In the genomic region with DNA sequence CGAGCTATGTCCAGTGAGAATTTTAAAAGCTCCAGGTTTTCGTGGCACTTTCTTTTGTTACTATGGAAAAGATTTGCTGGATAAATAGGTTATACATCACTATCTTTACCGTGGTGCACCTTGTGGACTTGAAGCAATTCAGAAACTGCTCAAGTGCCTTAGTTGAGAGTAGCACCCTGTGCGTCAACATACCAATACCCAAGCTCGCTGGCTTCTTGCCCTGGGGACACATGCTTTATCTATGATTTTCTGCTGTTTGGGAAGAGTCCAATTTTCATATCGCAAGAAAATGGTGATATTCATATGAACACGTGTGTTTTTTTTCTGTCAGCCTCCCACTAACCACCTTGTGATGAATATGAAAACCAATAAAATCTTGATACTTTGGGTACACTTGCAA, we compare ENCODE assay signal across 14 mouse cellular contexts. TPM values are rescaled to one million over a fixed set of nuclear protein-coding genes. Genes with fewer than 3 reads are reported as not detected.
A peak's percentile ranks its signal among the peaks of the same experiment; 100 is the strongest.
DNase-seq lines count a peak whose midpoint lies in the region; ATAC-seq and TF ChIP-seq lines count a peak whose summit lies in the region.
"Had no signal": no experiment of that assay in that cellular context is flagged by ENCODE, and none has a peak within 500 bp of the region (broad histone marks: within the 10 kb centered on the region; RNA-seq: fewer than 3 reads in every experiment).

No protein-coding gene starts in this region.

- 0 out of 2 replicates have a peak overlapping the region, but pooled peaks have one; percentile 54 for H3K4me2 ChIP-seq in heart, embryonic 12.5 days
- H3K4me2 ChIP-seq in hindbrain, embryonic 16.5 days (ENCODE audit: low read length): peak overlapping the region; percentile 65
- H3K4me2 ChIP-seq in midbrain, embryonic 14.5 days (ENCODE audit: low read length): peak overlapping the region; percentile 52

- no peak overlapping the region for H3K9ac ChIP-seq in heart, embryonic 12.5 days
- H3K9ac ChIP-seq in hindbrain, embryonic 16.5 days (ENCODE audit: low read depth, low read length): peak overlapping the region; percentile 41
- peak overlapping the region; percentile 66 for H3K9ac ChIP-seq in midbrain, embryonic 14.5 days (replicated peaks; ENCODE audit: low read length)
- H3K9ac ChIP-seq: embryonic facial prominence, embryonic 13.5 days; liver, embryonic 14.5 days had no signal

- ATAC-seq in heart, embryonic 12.5 days (ENCODE audit: insufficient number of reproducible peaks, low FRiP score): no peak
- no peak for ATAC-seq in hindbrain, embryonic 16.5 days
- no peak for ATAC-seq in midbrain, embryonic 14.5 days (ENCODE audit: low FRiP score, low TSS enrichment)

- no peaks in the 10 kb centered on the region for H3K4me1 ChIP-seq in heart, embryonic 12.5 days (replicated peaks)
- H3K4me1 ChIP-seq in cortical plate, adult 2 months (ENCODE audit: control insufficient read depth, insufficient read depth, low read length): peaks cover 2% of the 10 kb centered on the region; the same call in 1 of the 2 replicates
- H3K4me1 ChIP-seq in hindbrain, embryonic 16.5 days (ENCODE audit: control insufficient read depth, insufficient read depth, low read depth, low read length): no peaks in the 10 kb centered on the region
- no peaks in the 10 kb centered on the region for H3K4me1 ChIP-seq in midbrain, embryonic 14.5 days (ENCODE audit: control insufficient read depth, insufficient read depth, low read length)
- H3K4me1 ChIP-seq: embryonic facial prominence, embryonic 13.5 days had no signal

- no peak overlapping the region for H3K4me3 ChIP-seq in heart, embryonic 12.5 days
- H3K4me3 ChIP-seq in cortical plate, adult 2 months (ENCODE audit: insufficient read depth, low read length): peak overlapping the region; percentile 69
- H3K4me3 ChIP-seq in hindbrain, embryonic 16.5 days (ENCODE audit: low read length): peak overlapping the region; percentile 65
- peak overlapping the region; percentile 39 for H3K4me3 ChIP-seq in midbrain, embryonic 14.5 days (replicated peaks; ENCODE audit: low read depth, low read length)
- H3K4me3 ChIP-seq: embryonic facial prominence, embryonic 13.5 days had no signal

- DNase-seq in heart, adult 8-10 months (ENCODE audit: low spot score): no peak
- DNase-seq in midbrain, embryonic 14.5 days: peak; percentile 35
- no peak for DNase-seq in embryo, embryonic 10 days (ENCODE audit: low spot score)
- DNase-seq in kidney, postnatal 36 days: no peak
- DNase-seq in thymus, adult 18-20 months: no peak
- DNase-seq: kidney, adult 8-10 months; spleen, adult 18-20 months; thymus, adult 2 months had no signal

- H3K27me3 ChIP-seq in heart, embryonic 12.5 days (replicated peaks): peaks cover 24% of the 10 kb centered on the region
- H3K27me3 ChIP-seq in hindbrain, embryonic 16.5 days (replicated peaks; ENCODE audit: control insufficient read depth, insufficient read depth, low read length): no peaks in the 10 kb centered on the region
- no peaks in the 10 kb centered on the region for H3K27me3 ChIP-seq in midbrain, embryonic 14.5 days (ENCODE audit: control insufficient read depth, insufficient read depth, low read length)

- TF ChIP-seq CTCF in cortical plate, adult 2 months (IDR thresholded peaks at IDR 0.05; ENCODE audit: extremely low read depth, insufficient read depth, low read length): no peak

- no peak for TF ChIP-seq POLR2A in cortical plate, adult 2 months (IDR thresholded peaks at IDR 0.05; ENCODE audit: extremely low read depth, insufficient read depth, low read length)

- 39% methylated on average over 7 of the region's 7 CpGs for WGBS in heart, embryonic 12.5 days
- 19% methylated on average over 7 of the region's 7 CpGs for WGBS in hindbrain, embryonic 16.5 days
- 19% methylated on average over 7 of the region's 7 CpGs for WGBS in midbrain, embryonic 14.5 days

- no peak overlapping the region for H3K27ac ChIP-seq in heart, embryonic 12.5 days (ENCODE audit: poor library complexity, severe bottlenecking)
- no peak overlapping the region for H3K27ac ChIP-seq in cortical plate, adult 2 months (ENCODE audit: insufficient read depth, low read length)
- H3K27ac ChIP-seq in hindbrain, embryonic 16.5 days (ENCODE audit: low read depth, low read length): no peak overlapping the region
- 0 out of 2 replicates have a peak overlapping the region, but pooled peaks have one; percentile 78 for H3K27ac ChIP-seq in midbrain, embryonic 14.5 days (replicated peaks; ENCODE audit: low read depth, low read length)
- H3K27ac ChIP-seq: embryonic facial prominence, embryonic 13.5 days; liver, embryonic 14.5 days; macrophage had no signal

- H3K36me3 ChIP-seq in heart, embryonic 12.5 days: no peaks in the 10 kb centered on the region
- H3K36me3 ChIP-seq in hindbrain, embryonic 16.5 days (ENCODE audit: control insufficient read depth, insufficient read depth, low read length): no peaks in the 10 kb centered on the region
- no peaks in the 10 kb centered on the region for H3K36me3 ChIP-seq in midbrain, embryonic 14.5 days (ENCODE audit: control insufficient read depth, insufficient read depth, low read length)
- H3K36me3 ChIP-seq: embryonic facial prominence, embryonic 13.5 days had no signal

- no peaks in the 10 kb centered on the region for H3K9me3 ChIP-seq in heart, embryonic 12.5 days (replicated peaks)
- H3K9me3 ChIP-seq in hindbrain, embryonic 16.5 days (ENCODE audit: control insufficient read depth, low read length): no peaks in the 10 kb centered on the region
- H3K9me3 ChIP-seq in midbrain, embryonic 14.5 days (ENCODE audit: control insufficient read depth, low read length): no peaks in the 10 kb centered on the region
- H3K9me3 ChIP-seq: embryonic facial prominence, embryonic 13.5 days had no signal

RNA-seq across cellular contexts. Expression of gene March1, which starts 1.3 kb away (rescaled TPM):
- polyA plus RNA-seq in heart, embryonic 12.5 days (2016; fragmentation: Nextera tagmentation; extraction: Ambion mirVana): 0.54 and 0.85 TPM in 2 replicates
- total RNA-seq in heart, adult 8-10 months (2022): 1 to 10 TPM in 1 of 4 experiments, under 1 TPM in 3; 0.81 to 1.5 (median 0.89) TPM
- 15.0 and 16.8 TPM in 2 replicates for polyA plus RNA-seq in cortical plate, adult 2 months (2012; rRNA removed)
- polyA plus RNA-seq in hindbrain, embryonic 16.5 days (2015; fragmentation: Nextera tagmentation; extraction: Ambion mirVana): 37.7 and 45.6 TPM in 2 replicates
- polyA plus RNA-seq in midbrain, embryonic 14.5 days (2014; fragmentation: Nextera tagmentation; extraction: Ambion mirVana): 53.0 and 54.5 TPM in 2 replicates
